Mouse (Mus musculus) liver, embryonic 14.5 days (tissue): ENCODE measurements around the gene Socs1.

Source experiments
- CTCF ChIP-seq: IDR thresholded peaks from 2 replicates; pipeline ENCODE4 v1.5.1; 2016; ENCODE audit warnings: antibody characterized with exemption, low read depth, control low read depth
- EP300 ChIP-seq: IDR thresholded peaks from 2 replicates; pipeline ENCODE4 v1.6.1; 2016; ENCODE audit warnings: antibody characterized with exemption, low read depth

GRCm38 (mm10) chr16:10741082-10741481, 44.3 kb downstream of the Socs1 start:
- TF ChIP-seq CTCF: no peak
- TF ChIP-seq EP300: no peak
